Mouse (Mus musculus) megakaryocyte, adult 5-6 weeks (primary cell): ENCODE results near the gene Scml4. TPM values are rescaled to one million over a fixed set of nuclear protein-coding genes. Genes with fewer than 3 reads are reported as not detected.

ENCODE experiments used
- ATAC-seq: 2 replicates; pipeline ENCODE4 v1.8.0; 2016; ENCODE audit warnings: mild to moderate bottlenecking, inconsistent platforms; ENCODE audit not compliant: poor library complexity, severe bottlenecking
- total RNA-seq, 2 experiments: library from RNA; stranded (forward) in 1 of 2; stranded (reverse) in 1 of 2; fragments of 153-499, 151-499 nt in 1 of 2; fragments of 221-1000, 200-1000 nt in 1 of 2; gene quantifications; 2 replicates each; pipeline versions ENCODE4 v1.2.3 to v1.2.4; 2015 to 2017

Scml4 gene
- total RNA-seq, 2 experiments from 2014 or later: 0.42 to 0.48 TPM

- no peak for ATAC-seq
These were observed 82.1 kb downstream of the Scml4 start for GRCm38 (mm10) chr10:42942300-42942699.

GRCm38 (mm10) chr10:42945316-42945715, 85.1 kb downstream of the Scml4 start:
- ATAC-seq: no peak

- ATAC-seq: no peak
These were observed 87.2 kb downstream of the Scml4 start for GRCm38 (mm10) chr10:42947336-42947735.

GRCm38 (mm10) chr10:42950252-42950751, 90.1 kb downstream of the Scml4 start:
- ATAC-seq: no peak

- ATAC-seq: no peak
These were observed 91.2 kb downstream of the Scml4 start for GRCm38 (mm10) chr10:42951078-42952045.

GRCm38 (mm10) chr10:42952046-42952420, 91.9 kb downstream of the Scml4 start:
- no peak for ATAC-seq

- no peak for ATAC-seq
These were observed 93.4 kb downstream of the Scml4 start for GRCm38 (mm10) chr10:42953601-42954000.

GRCm38 (mm10) chr10:42955205-42955604, 95.0 kb downstream of the Scml4 start:
- ATAC-seq: no peak

GRCm38 (mm10) chr10:42957881-42958651, 97.9 kb downstream of the Scml4 start:
- ATAC-seq: peak; percentile 45; the same call in 1 of the 2 replicates

GRCm38 (mm10) chr10:42958686-42959085, 98.5 kb downstream of the Scml4 start:
- ATAC-seq: no peak

- ATAC-seq: 0 out of 2 replicates have a peak, but pooled peaks have one; percentile 3
These were observed 101.6 kb downstream of the Scml4 start for GRCm38 (mm10) chr10:42961771-42962170.

- ATAC-seq: peak; percentile 74
These were observed 102.0 kb downstream of the Scml4 start for GRCm38 (mm10) chr10:42962181-42962601.

GRCm38 (mm10) chr10:42962655-42963054, 102.5 kb downstream of the Scml4 start:
- peak; percentile 66 for ATAC-seq

GRCm38 (mm10) chr10:42963061-42963460, 102.9 kb downstream of the Scml4 start:
- no peak for ATAC-seq

GRCm38 (mm10) chr10:42968332-42968731, 108.2 kb downstream of the Scml4 start:
- ATAC-seq: no peak

GRCm38 (mm10) chr10:42972504-42973172, 112.5 kb downstream of the Scml4 start:
- peak; percentile 74 for ATAC-seq

- ATAC-seq: no peak
These were observed 113.4 kb downstream of the Scml4 start for GRCm38 (mm10) chr10:42973537-42973936.

- ATAC-seq: no peak
These were observed 116.4 kb downstream of the Scml4 start for GRCm38 (mm10) chr10:42976577-42976976.

GRCm38 (mm10) chr10:42978346-42978745, 118.2 kb downstream of the Scml4 start:
- no peak for ATAC-seq

GRCm38 (mm10) chr10:42980999-42981757, 121.0 kb downstream of the Scml4 start:
- ATAC-seq: no peak
